Mouse (Mus musculus) G1E (cell line): ENCODE data around the gene Ccdc153. TPM values are rescaled to one million over a fixed set of nuclear protein-coding genes. Genes with fewer than 3 reads are reported as not detected.

Experiments used
- ATAC-seq: 2 replicates; pipeline ENCODE4 v1.8.0; 2016; ENCODE audit warnings: mild to moderate bottlenecking; ENCODE audit not compliant: insufficient number of reproducible peaks, poor library complexity, low FRiP score, severe bottlenecking; ENCODE audit errors: extremely low read depth
- DNase-seq: peaks from one replicate; pipeline ENCODE4 v3.0.0; 2012; ENCODE audit warnings: low spot score
- H3K27me3 ChIP-seq: 2 replicates; pipeline ENCODE4 v1.6.1; 2012; ENCODE audit warnings: mild to moderate bottlenecking, low read length, inconsistent platforms; ENCODE audit not compliant: insufficient read depth
- H3K36me3 ChIP-seq: replicated peaks from 2 replicates; pipeline ENCODE3; 2012; ENCODE audit warnings: mild to moderate bottlenecking, inconsistent platforms
- H3K4me1 ChIP-seq: 2 replicates; pipeline ENCODE4 v1.6.1; 2012; ENCODE audit warnings: low read depth, low read length, inconsistent platforms, mixed read lengths; ENCODE audit not compliant: insufficient read depth
- H3K4me3 ChIP-seq: 2 replicates; pipeline ENCODE4 v1.5.1; 2012; ENCODE audit warnings: low read depth, mild to moderate bottlenecking, inconsistent platforms, low read length, moderate library complexity, mixed read lengths
- H3K9me3 ChIP-seq: replicated peaks from 2 replicates; pipeline ENCODE4 v1.6.1; 2012; ENCODE audit warnings: inconsistent platforms
- CTCF ChIP-seq: IDR thresholded peaks from 2 replicates; pipeline ENCODE4 v1.5.1; 2012; ENCODE audit warnings: low read depth, low read length, inconsistent platforms, mixed read lengths
- GATA1 ChIP-seq: IDR thresholded peaks from 2 replicates; pipeline ENCODE4 v1.6.1; 2012; ENCODE audit warnings: borderline replicate concordance, low read length, inconsistent platforms, mixed read lengths
- GATA2 ChIP-seq: IDR thresholded peaks from 2 replicates; pipeline ENCODE4 v1.6.1; 2012; ENCODE audit warnings: low read depth, low read length, inconsistent platforms, borderline replicate concordance
- POLR2AphosphoS5 ChIP-seq: IDR thresholded peaks from 2 replicates; pipeline ENCODE4 v1.6.1; 2012; ENCODE audit warnings: low read depth, low read length, inconsistent platforms; ENCODE audit not compliant: insufficient replicate concordance
- TAL1 ChIP-seq: conservative IDR thresholded peaks from 2 replicates; pipeline ENCODE4 v1.6.1; 2012; ENCODE audit warnings: low read depth, low read length, inconsistent platforms, mixed read lengths
- polyA plus RNA-seq: library from polyadenylated mRNA; stranded (reverse); fragments of >175 nt; gene quantifications from 2 replicates; pipeline ENCODE4 v1.2.3, GENCODE M21; 2012
- total RNA-seq, 2 experiments: library from RNA; stranded (forward) in 1 of 2; stranded (reverse) in 1 of 2; fragments of 200-1000 nt in 1 of 2; fragments of >200 nt in 1 of 2; fragmentation: Nextera tagmentation in 1 of 2; gene quantifications; 2 replicates each; pipeline ENCODE4 v1.2.3; 2014 to 2017

Ccdc153 gene
- total and polyA plus RNA-seq, 3 experiments: not detected

- ATAC-seq: no peak
- TF ChIP-seq TAL1 (no peak), CTCF (no peak), GATA1 (no peak), POLR2AphosphoS5 (no peak), GATA2 (no peak)
- peaks cover 71% of the 10 kb centered on the region for H3K4me1 ChIP-seq
- H3K4me3 ChIP-seq: peak overlapping the region; percentile 98
- DNase-seq: peak; percentile 69
- peaks cover 53% of the 10 kb centered on the region for H3K36me3 ChIP-seq
- H3K27me3 ChIP-seq: no peaks in the 10 kb centered on the region
- H3K9me3 ChIP-seq: peaks cover 7% of the 10 kb centered on the region
These were observed 47.1 kb downstream of the Ccdc153 start for GRCm38 (mm10) chr9:44287401-44288075.

- DNase-seq: peak; percentile 80
- Histone ChIP-seq H3K36me3 (peaks cover 55% of the 10 kb centered on the region), H3K4me3 (peak within 1 kb of the TSS; percentile 98), H3K27me3 (no peaks in the 10 kb centered on the region), H3K4me1 (peaks cover 76% of the 10 kb centered on the region), H3K9me3 (peaks cover 7% of the 10 kb centered on the region)
- peak; percentile 79 for ATAC-seq
- no peak for TF ChIP-seq GATA1
- no peak for TF ChIP-seq POLR2AphosphoS5
- TF ChIP-seq CTCF: no peak
- peak; percentile 82 for TF ChIP-seq TAL1
- TF ChIP-seq GATA2: no peak
These were observed 47.8 kb downstream of the Ccdc153 start, which contains the start of gene Abcg4 for GRCm38 (mm10) chr9:44288076-44288958. Gene Abcg4 (minus strand): TSS chr9:44288615.

- ATAC-seq: peak; percentile 47
These were observed 48.4 kb downstream of the Ccdc153 start for GRCm38 (mm10) chr9:44288959-44289291.

GRCm38 (mm10) chr9:44292490-44292889, 52.0 kb downstream of the Ccdc153 start:
- peaks cover 70% of the 10 kb centered on the region for H3K36me3 ChIP-seq
- no peaks in the 10 kb centered on the region for H3K27me3 ChIP-seq
- no peak for DNase-seq
- ATAC-seq: no peak
- no peak overlapping the region for H3K4me3 ChIP-seq
- H3K4me1 ChIP-seq: peaks cover 43% of the 10 kb centered on the region
- peaks cover 7% of the 10 kb centered on the region for H3K9me3 ChIP-seq
- TF ChIP-seq CTCF: peak; percentile 31
- TF ChIP-seq GATA1: no peak

More at GRCm38 (mm10) chr9:44288959-44289291, 48.4 kb downstream of the Ccdc153 start:
- TF ChIP-seq TAL1: no peak
- no peak for TF ChIP-seq GATA2
- TF ChIP-seq GATA1: no peak
- no peak for TF ChIP-seq POLR2AphosphoS5
- no peak for TF ChIP-seq CTCF
- H3K4me3 ChIP-seq: peak overlapping the region; percentile 98; the same call in 1 of the 2 replicates
- H3K36me3 ChIP-seq: peaks cover 55% of the 10 kb centered on the region
- H3K9me3 ChIP-seq: peaks cover 7% of the 10 kb centered on the region
- no peaks in the 10 kb centered on the region for H3K27me3 ChIP-seq
- peak; percentile 52 for DNase-seq
- H3K4me1 ChIP-seq: peaks cover 70% of the 10 kb centered on the region

Other genes with a start within 250 kb of the Ccdc153 start
Only the 20 nearest of the 25 such genes appear.
- 8.3 and 20.1 TPM in 2 replicates for gene Usp2, start 173.7 kb upstream of the Ccdc153 start, total RNA-seq (2014; fragmentation: Nextera tagmentation)
- 8.6 and 12.3 TPM in 2 replicates for gene Usp2, start 173.7 kb upstream of the Ccdc153 start, total RNA-seq (2017)
- 3.2 and 4.1 TPM in 2 replicates for gene Usp2, start 173.7 kb upstream of the Ccdc153 start, polyA plus RNA-seq
- gene Mfrp, start 138.9 kb upstream of the Ccdc153 start, total RNA-seq (2014; fragmentation: Nextera tagmentation): not detected in 2 replicates
- gene Mfrp, start 138.9 kb upstream of the Ccdc153 start, total RNA-seq (2017): not detected in 2 replicates
- gene Mfrp, start 138.9 kb upstream of the Ccdc153 start, polyA plus RNA-seq: not detected in 2 replicates
- not detected in 2 replicates for gene C1qtnf5, start 133.4 kb upstream of the Ccdc153 start, total RNA-seq (2014; fragmentation: Nextera tagmentation)
- 0.29 TPM in 1 of 2 replicates, not detected in the other for gene C1qtnf5, start 133.4 kb upstream of the Ccdc153 start, total RNA-seq (2017)
- 0.21 TPM in 1 of 2 replicates, not detected in the other for gene C1qtnf5, start 133.4 kb upstream of the Ccdc153 start, polyA plus RNA-seq
- not detected in 2 replicates for gene Gm49380, start 127.2 kb upstream of the Ccdc153 start, total RNA-seq (2014; fragmentation: Nextera tagmentation)
- gene Gm49380, start 127.2 kb upstream of the Ccdc153 start, total RNA-seq (2017): 0.12 and 0.27 TPM in 2 replicates
- 0.15 TPM in 1 of 2 replicates, not detected in the other for gene Gm49380, start 127.2 kb upstream of the Ccdc153 start, polyA plus RNA-seq
- 40.6 and 46.9 TPM in 2 replicates for gene Rnf26, start 127.2 kb upstream of the Ccdc153 start, total RNA-seq (2014; fragmentation: Nextera tagmentation)
- gene Rnf26, start 127.2 kb upstream of the Ccdc153 start, total RNA-seq (2017): 10.5 and 11.4 TPM in 2 replicates
- gene Rnf26, start 127.2 kb upstream of the Ccdc153 start, polyA plus RNA-seq: 29.7 and 41.9 TPM in 2 replicates
- gene Mcam, start 106.2 kb upstream of the Ccdc153 start, total RNA-seq (2014; fragmentation: Nextera tagmentation): not detected in 2 replicates
- 0.06 and 0.16 TPM in 2 replicates for gene Mcam, start 106.2 kb upstream of the Ccdc153 start, total RNA-seq (2017)
- gene Mcam, start 106.2 kb upstream of the Ccdc153 start, polyA plus RNA-seq: not detected in 2 replicates
- 137 and 159 TPM in 2 replicates for gene Cbl, start 6.6 kb upstream of the Ccdc153 start, total RNA-seq (2014; fragmentation: Nextera tagmentation)
- 23.6 and 25.5 TPM in 2 replicates for gene Cbl, start 6.6 kb upstream of the Ccdc153 start, total RNA-seq (2017)
- 17.2 and 20.3 TPM in 2 replicates for gene Cbl, start 6.6 kb upstream of the Ccdc153 start, polyA plus RNA-seq
- gene Pdzd3, start 10.8 kb downstream of the Ccdc153 start, total RNA-seq (2014; fragmentation: Nextera tagmentation): not detected in 2 replicates
- gene Pdzd3, start 10.8 kb downstream of the Ccdc153 start, total RNA-seq (2017): not detected in 2 replicates
- not detected in 2 replicates for gene Pdzd3, start 10.8 kb downstream of the Ccdc153 start, polyA plus RNA-seq
- gene Nlrx1, start 27.9 kb downstream of the Ccdc153 start, total RNA-seq (2014; fragmentation: Nextera tagmentation): not detected in 2 replicates
- gene Nlrx1, start 27.9 kb downstream of the Ccdc153 start, total RNA-seq (2017): 0.05 TPM in 1 of 2 replicates, not detected in the other
- gene Nlrx1, start 27.9 kb downstream of the Ccdc153 start, polyA plus RNA-seq: 0.02 and 0.03 TPM in 2 replicates
- 29.1 and 58.5 TPM in 2 replicates for gene Abcg4, start 47.9 kb downstream of the Ccdc153 start, total RNA-seq (2014; fragmentation: Nextera tagmentation)
- gene Abcg4, start 47.9 kb downstream of the Ccdc153 start, total RNA-seq (2017): 1.8 and 3.6 TPM in 2 replicates
- 18.4 and 20.3 TPM in 2 replicates for gene Abcg4, start 47.9 kb downstream of the Ccdc153 start, polyA plus RNA-seq
- 26.3 and 46.1 TPM in 2 replicates for gene Hinfp, start 65.0 kb downstream of the Ccdc153 start, total RNA-seq (2014; fragmentation: Nextera tagmentation)
- 22.0 and 23.1 TPM in 2 replicates for gene Hinfp, start 65.0 kb downstream of the Ccdc153 start, total RNA-seq (2017)
- 5.4 and 8.4 TPM in 2 replicates for gene Hinfp, start 65.0 kb downstream of the Ccdc153 start, polyA plus RNA-seq
- gene C2cd2l, start 79.6 kb downstream of the Ccdc153 start, total RNA-seq (2014; fragmentation: Nextera tagmentation): 9.5 and 19.3 TPM in 2 replicates
- gene C2cd2l, start 79.6 kb downstream of the Ccdc153 start, total RNA-seq (2017): 6.3 TPM in 2 replicates
- 35.8 and 40.9 TPM in 2 replicates for gene C2cd2l, start 79.6 kb downstream of the Ccdc153 start, polyA plus RNA-seq
- gene Dpagt1, start 85.3 kb downstream of the Ccdc153 start, total RNA-seq (2014; fragmentation: Nextera tagmentation): 33.6 and 36.5 TPM in 2 replicates
- 11.8 and 12.3 TPM in 2 replicates for gene Dpagt1, start 85.3 kb downstream of the Ccdc153 start, total RNA-seq (2017)
- 6.5 and 6.8 TPM in 2 replicates for gene Dpagt1, start 85.3 kb downstream of the Ccdc153 start, polyA plus RNA-seq
- gene H2afx, start 94.0 kb downstream of the Ccdc153 start, total RNA-seq (2014; fragmentation: Nextera tagmentation): 227 and 235 TPM in 2 replicates
- gene H2afx, start 94.0 kb downstream of the Ccdc153 start, total RNA-seq (2017): 240 and 251 TPM in 2 replicates
- 762 and 998 TPM in 2 replicates for gene H2afx, start 94.0 kb downstream of the Ccdc153 start, polyA plus RNA-seq
- gene Hmbs, start 103.6 kb downstream of the Ccdc153 start, total RNA-seq (2014; fragmentation: Nextera tagmentation): 82.7 and 175 TPM in 2 replicates
- 108 and 148 TPM in 2 replicates for gene Hmbs, start 103.6 kb downstream of the Ccdc153 start, total RNA-seq (2017)
- 86.9 and 90.1 TPM in 2 replicates for gene Hmbs, start 103.6 kb downstream of the Ccdc153 start, polyA plus RNA-seq
- gene Vps11, start 121.0 kb downstream of the Ccdc153 start, total RNA-seq (2014; fragmentation: Nextera tagmentation): 13.6 and 15.7 TPM in 2 replicates
- gene Vps11, start 121.0 kb downstream of the Ccdc153 start, total RNA-seq (2017): 26.4 and 27.0 TPM in 2 replicates
- 6.7 and 7.7 TPM in 2 replicates for gene Vps11, start 121.0 kb downstream of the Ccdc153 start, polyA plus RNA-seq
- gene Hyou1, start 138.8 kb downstream of the Ccdc153 start, total RNA-seq (2014; fragmentation: Nextera tagmentation): 51.8 and 55.8 TPM in 2 replicates
- gene Hyou1, start 138.8 kb downstream of the Ccdc153 start, total RNA-seq (2017): 31.2 and 36.6 TPM in 2 replicates
- gene Hyou1, start 138.8 kb downstream of the Ccdc153 start, polyA plus RNA-seq: 21.1 and 27.9 TPM in 2 replicates
- 10.0 and 16.0 TPM in 2 replicates for gene Slc37a4, start 156.2 kb downstream of the Ccdc153 start, total RNA-seq (2014; fragmentation: Nextera tagmentation)
- gene Slc37a4, start 156.2 kb downstream of the Ccdc153 start, total RNA-seq (2017): 24.4 and 31.7 TPM in 2 replicates
- 10.4 and 11.8 TPM in 2 replicates for gene Slc37a4, start 156.2 kb downstream of the Ccdc153 start, polyA plus RNA-seq
- 661 and 718 TPM in 2 replicates for gene Rps25, start 166.5 kb downstream of the Ccdc153 start, total RNA-seq (2014; fragmentation: Nextera tagmentation)
- gene Rps25, start 166.5 kb downstream of the Ccdc153 start, total RNA-seq (2017): 2,498 and 2,521 TPM in 2 replicates
- gene Rps25, start 166.5 kb downstream of the Ccdc153 start, polyA plus RNA-seq: 230 and 272 TPM in 2 replicates
- 31.8 and 52.9 TPM in 2 replicates for gene Trappc4, start 166.9 kb downstream of the Ccdc153 start, total RNA-seq (2014; fragmentation: Nextera tagmentation)
- gene Trappc4, start 166.9 kb downstream of the Ccdc153 start, total RNA-seq (2017): 69.1 and 71.4 TPM in 2 replicates
- gene Trappc4, start 166.9 kb downstream of the Ccdc153 start, polyA plus RNA-seq: 6.3 and 9.6 TPM in 2 replicates